Mouse (Mus musculus) embryonic facial prominence, embryonic 13.5 days (tissue): ENCODE measurements at regions not wholly inside any gene's neighbourhood (a gene's known extent, or its start where the extent isn't known, plus 50 kb on each side); places are given as distances from the start of the nearest gene placed in this dataset.
"Not testable (repeated sequence)": the region's sequence is repeated elsewhere in the genome, so short reads cannot be mapped to it uniquely, and the experiment has no call there.

ENCODE experiments used
- ATAC-seq: fragments of 200-750 bp; cut with Nextera tagmentation; 2 replicates; pipeline ENCODE4 v1.8.0; 2017; ENCODE audit warnings: low read depth; ENCODE audit not compliant: insufficient number of reproducible peaks, insufficient read depth, low FRiP score, low TSS enrichment
- H3K27ac ChIP-seq: fragments of 300-500 bp; sonication (generic); 2 replicates; pipeline ENCODE4 v1.5.1; 2015; ENCODE audit warnings: moderate library complexity, mild to moderate bottlenecking, inconsistent platforms
- H3K27me3 ChIP-seq: fragments of 300-500 bp; sonication (generic); 2 replicates; pipeline ENCODE4 v1.6.1; 2015; ENCODE audit warnings: mild to moderate bottlenecking, inconsistent platforms
- H3K36me3 ChIP-seq: fragments of 300-500 bp; sonication (generic); 2 replicates; pipeline ENCODE4 v1.6.1; 2015; ENCODE audit warnings: mild to moderate bottlenecking, inconsistent platforms
- H3K4me1 ChIP-seq: fragments of 300-500 bp; sonication (generic); 2 replicates; pipeline ENCODE4 v1.6.1; 2015; ENCODE audit warnings: inconsistent platforms
- H3K4me2 ChIP-seq: fragments of 300-500 bp; sonication (generic); 2 replicates; pipeline ENCODE4 v1.6.1; 2015; ENCODE audit warnings: moderate library complexity, mild to moderate bottlenecking, inconsistent platforms
- H3K4me3 ChIP-seq: fragments of 300-500 bp; sonication (generic); 2 replicates; pipeline ENCODE4 v1.5.1; 2015; ENCODE audit warnings: mild to moderate bottlenecking, inconsistent platforms
- H3K9ac ChIP-seq: fragments of 300-500 bp; sonication (generic); 2 replicates; pipeline ENCODE4 v1.6.1; 2015; ENCODE audit warnings: mild to moderate bottlenecking, inconsistent platforms
- H3K9me3 ChIP-seq: fragments of 300-500 bp; sonication (generic); 2 replicates; pipeline ENCODE4 v1.6.1; 2016; ENCODE audit warnings: inconsistent platforms
- WGBS: fragments of 180-500 bp; shearing (Covaris S2); methylation state at CpG from one replicate; pipeline ENCODE4 v1.1.7; 2015; ENCODE audit warnings: mixed read lengths; 5-methylcytosine and 5-hydroxymethylcytosine counted together

GRCm38 (mm10) chr13:12671011-12671410 lies 105.3 kb downstream of the Ero1lb start:
- not testable (repeated sequence) for ATAC-seq, H3K36me3 ChIP-seq, H3K27me3 ChIP-seq, H3K4me3 ChIP-seq, H3K4me1 ChIP-seq, H3K9ac ChIP-seq, H3K9me3 ChIP-seq, H3K27ac ChIP-seq, H3K4me2 ChIP-seq
- WGBS = 94% methylated on average over 2 of the region's 2 CpGs

DNA sequence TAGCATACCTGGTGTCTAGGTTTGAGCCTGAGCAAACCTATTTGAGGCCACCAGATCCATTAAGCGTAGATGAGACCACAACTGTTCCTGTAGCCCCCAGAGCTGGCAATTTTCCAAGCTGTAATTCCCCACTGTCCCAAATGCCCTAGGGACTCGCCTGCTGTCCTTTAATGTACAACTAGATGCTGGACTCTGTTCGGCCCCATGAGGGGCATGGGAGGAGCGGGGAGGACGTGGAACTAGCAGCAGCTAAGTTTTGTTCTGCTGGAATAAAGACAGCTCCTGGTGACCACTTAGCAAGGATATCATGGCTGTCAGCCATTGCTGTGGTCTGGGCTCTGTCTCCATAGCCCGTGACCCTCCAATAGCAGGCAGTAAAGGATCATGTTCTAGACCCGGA lies 103.1 kb downstream of the Ero1lb start:
- H3K9me3 ChIP-seq, ATAC-seq, H3K4me3 ChIP-seq, H3K9ac ChIP-seq, H3K4me2 ChIP-seq, H3K27me3 ChIP-seq, H3K36me3 ChIP-seq, H3K27ac ChIP-seq, H3K4me1 ChIP-seq: not testable (repeated sequence)
- WGBS = no CpG with 5 or more reads among the region's 7 CpGs

DNA sequence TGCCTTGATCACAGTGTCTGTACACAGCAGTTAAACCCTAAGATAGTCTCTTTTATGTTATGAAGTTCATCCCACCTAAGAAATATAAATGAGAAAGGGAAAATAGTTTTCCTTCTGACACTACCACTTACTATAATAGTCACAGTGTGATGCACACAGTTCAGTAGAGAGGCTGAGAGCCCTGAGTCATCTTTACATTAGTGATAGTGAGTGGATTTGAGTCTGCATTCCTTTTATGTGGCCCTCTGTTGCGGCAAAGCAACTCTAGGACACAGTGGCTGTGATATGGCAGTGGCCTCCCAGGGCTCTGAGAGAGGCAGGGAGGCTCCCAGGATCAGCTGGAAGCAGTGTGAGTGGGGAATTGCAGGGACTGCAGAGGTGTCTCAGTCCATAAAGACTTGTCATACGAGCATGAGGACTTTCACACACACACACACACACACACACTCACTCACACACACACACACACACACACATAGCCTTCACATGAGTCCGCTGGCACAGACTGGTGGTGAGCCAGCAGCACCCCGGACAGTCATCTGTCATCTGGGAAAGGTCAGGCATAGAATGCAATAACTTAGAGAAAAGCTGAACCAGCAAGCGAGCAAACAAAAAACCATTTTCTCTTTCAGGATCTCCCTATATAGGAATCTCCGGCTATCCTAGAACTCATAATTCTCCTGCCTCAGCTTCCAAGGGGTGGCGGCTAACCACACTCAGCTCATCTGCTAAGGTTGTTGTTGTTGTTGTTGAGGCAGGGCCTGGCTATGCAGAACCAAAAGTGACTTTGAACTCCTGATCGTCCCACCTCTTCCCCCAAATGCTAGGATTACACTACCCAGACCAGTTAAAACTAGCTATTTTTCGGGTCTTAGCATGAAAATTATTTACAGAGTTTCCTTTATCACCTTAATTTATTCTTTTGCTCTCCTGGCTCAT lies 102.3 kb downstream of the Ero1lb start:
- WGBS = 82% methylated on average over 9 of the region's 9 CpGs
- not testable (repeated sequence) for H3K4me1 ChIP-seq, H3K9me3 ChIP-seq, H3K27ac ChIP-seq, H3K27me3 ChIP-seq, H3K4me3 ChIP-seq, ATAC-seq, H3K4me2 ChIP-seq, H3K9ac ChIP-seq, H3K36me3 ChIP-seq

DNA sequence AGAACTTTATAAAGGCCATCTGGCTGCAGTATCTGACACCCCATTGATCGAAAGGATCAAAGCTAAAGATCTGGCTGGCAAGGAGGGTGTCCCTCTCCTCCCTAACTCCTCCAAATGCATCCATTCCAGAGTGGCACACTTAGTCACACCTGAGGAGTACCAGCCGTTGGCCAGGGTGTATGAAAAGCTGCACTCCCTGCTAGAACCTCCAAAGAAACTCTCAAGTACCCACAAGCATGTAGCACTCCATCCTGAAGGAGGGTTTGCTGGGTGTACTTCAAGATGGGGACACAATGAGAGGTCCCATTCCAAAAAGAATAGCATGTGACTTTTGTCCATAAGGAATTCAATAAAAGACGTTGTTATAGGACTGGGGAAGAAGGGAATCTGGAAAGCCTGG lies 100.4 kb downstream of the Ero1lb start:
- H3K27ac ChIP-seq, ATAC-seq, H3K9me3 ChIP-seq, H3K36me3 ChIP-seq, H3K4me2 ChIP-seq, H3K4me1 ChIP-seq, H3K27me3 ChIP-seq, H3K9ac ChIP-seq, H3K4me3 ChIP-seq: not testable (repeated sequence)
- WGBS = 71% methylated on average over 3 of the region's 3 CpGs
